Mouse (Mus musculus) ovary, adult 10 weeks (tissue): Measurements from ENCODE around the gene Zan. TPM values are rescaled to one million over a fixed set of nuclear protein-coding genes. Genes with fewer than 3 reads are reported as not detected.

Experiments
- polyA plus RNA-seq: library from polyadenylated mRNA; stranded (reverse); fragments of 350-450 nt; fragmentation: Illumina TruSeq; extraction: RNeasy Lipid Tissue Mini Kit (QIAGEN cat#74804); gene quantifications from one replicate; pipeline ENCODE4 v1.2.3, GENCODE M21; 2014

The Zan gene
- polyA plus RNA-seq, result not detected

DNA sequence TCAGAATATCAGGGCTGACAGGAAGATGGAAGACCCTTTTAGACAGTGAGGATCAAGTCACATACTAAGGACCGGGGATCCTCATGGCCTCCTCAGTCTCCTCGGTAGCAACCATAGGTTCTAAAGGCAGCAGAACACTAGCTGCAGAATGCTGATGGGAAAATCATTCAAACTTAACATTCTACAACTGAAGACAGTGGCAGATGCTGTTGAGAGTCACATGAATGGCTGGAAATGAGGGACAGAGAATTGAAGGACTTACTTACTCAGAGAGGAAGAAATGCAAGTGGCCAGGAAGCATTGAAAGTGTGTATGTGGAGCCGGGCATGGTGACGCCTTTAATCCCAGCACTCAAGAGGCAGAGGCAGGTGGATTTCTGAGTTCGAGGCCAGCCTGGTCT, at the start of gene Zan:
Gene Zan (minus strand): TSS at position 101 of the 400 bp plus-strand sequence.

DNA sequence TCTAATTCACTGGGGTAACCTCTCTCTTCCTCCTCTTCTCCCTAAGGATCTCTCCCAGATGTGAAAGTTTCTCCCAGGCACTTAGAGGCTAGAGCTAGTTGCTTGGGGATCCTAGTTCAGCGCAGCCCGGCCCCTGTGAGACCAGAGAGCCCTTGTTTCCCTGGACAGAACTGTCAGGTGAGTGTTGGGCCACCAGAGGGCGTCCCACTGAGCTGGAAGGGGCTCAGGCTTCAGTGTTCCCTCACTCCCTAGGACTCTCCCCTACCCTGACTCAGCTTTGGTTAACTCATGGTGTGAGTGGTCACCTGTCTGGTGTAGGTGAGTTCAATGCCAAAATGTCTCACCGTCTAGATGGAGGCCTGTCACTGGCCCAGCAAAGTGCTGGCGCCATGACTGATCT, 41.6 kb upstream of the Zan start, which contains the start of gene Gigyf1:
Gene Gigyf1 (plus strand): TSS at position 113 of the 400 bp plus-strand sequence.

DNA sequence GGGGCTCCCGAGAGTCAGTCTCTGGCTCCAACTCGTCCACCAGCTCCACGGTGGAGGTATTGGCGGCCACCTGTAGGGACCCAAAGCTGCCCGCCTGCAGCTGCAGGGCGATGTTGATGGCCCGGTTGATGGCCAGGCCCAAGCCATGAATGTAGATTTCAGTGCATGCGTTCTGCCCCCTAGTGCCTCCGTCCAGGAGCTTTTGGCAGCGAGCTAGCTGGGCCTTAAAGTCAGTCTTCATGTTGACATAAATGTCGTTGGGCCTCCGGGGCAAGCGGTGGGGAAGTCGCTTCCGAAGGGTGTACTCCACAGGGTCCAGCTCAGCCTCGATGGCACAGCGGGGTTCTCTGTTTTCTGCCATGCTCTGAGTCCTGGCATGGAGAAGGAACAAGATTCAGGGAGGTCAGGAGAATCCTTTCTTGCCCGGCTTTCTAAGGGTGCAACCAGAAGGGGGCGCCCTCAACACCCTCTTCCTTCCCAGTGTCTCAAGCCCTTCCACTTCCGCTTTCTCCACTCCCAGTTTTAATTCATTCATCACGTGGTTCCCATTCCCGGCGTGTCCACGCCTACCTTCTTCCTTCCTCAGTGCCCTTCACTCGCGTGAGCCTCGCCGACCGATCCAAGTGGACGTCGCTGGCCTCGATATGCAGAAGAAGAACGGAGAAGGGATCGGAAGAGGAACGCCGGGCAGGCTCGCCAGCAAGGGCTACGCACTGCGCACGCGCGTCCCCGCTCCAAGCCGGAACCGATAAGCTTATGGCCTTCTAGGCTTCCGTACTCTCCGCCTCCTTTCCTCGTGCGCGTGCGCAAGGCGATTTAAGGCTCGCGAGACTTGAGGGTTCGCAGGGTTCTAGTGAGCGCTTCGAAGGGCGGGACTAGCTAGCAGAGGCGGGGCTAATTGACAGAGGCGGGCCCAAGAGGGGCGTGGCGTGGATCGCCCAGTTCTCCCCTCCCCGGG, 25.1 kb upstream of the Zan start, which contains the start of gene Pop7:
Gene Pop7 (minus strand): TSS at position 810 of the 958 bp plus-strand sequence.

DNA sequence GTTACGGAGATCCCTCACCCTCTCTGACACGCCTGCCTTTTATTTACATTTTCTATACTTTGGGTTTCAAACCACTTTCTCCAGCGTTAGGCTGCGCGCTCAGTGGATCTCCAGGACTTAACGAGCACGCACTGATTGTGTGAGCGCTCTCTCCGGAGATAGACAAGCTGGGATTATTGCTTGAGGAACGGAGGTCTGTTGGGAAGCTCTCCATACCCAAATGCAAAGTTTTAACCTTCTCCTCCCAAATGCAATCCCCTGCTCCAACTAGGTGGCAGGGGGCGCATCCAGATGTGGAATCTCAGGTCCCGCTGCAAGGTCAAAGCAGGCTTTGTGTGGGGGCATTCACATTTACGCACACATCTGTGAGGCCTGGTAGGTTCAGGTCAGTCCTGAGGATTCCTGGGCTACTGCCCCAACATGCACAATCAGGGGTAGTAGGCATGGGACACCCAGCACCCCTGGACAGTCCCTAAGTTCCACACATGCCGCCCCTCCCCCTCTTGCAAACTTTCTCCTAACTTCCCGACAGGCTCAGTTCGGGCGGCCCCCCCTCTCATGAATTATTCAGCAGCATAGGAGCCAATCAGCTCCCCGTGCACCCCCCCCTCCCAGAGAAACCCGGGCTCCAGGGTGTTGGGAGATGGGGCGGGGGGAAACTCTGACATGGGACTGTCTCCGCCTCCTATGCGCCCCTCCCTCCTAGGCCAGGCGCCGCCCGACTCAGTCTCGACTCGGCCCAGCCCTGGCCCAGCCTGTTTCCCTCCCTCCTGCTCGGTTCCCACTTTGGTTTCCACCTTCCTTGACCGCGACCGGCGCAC, 127.3 kb downstream of the Zan start, which contains the start of gene Ephb4:
Gene Ephb4 (plus strand): TSS at position 726 of the 821 bp plus-strand sequence.

DNA sequence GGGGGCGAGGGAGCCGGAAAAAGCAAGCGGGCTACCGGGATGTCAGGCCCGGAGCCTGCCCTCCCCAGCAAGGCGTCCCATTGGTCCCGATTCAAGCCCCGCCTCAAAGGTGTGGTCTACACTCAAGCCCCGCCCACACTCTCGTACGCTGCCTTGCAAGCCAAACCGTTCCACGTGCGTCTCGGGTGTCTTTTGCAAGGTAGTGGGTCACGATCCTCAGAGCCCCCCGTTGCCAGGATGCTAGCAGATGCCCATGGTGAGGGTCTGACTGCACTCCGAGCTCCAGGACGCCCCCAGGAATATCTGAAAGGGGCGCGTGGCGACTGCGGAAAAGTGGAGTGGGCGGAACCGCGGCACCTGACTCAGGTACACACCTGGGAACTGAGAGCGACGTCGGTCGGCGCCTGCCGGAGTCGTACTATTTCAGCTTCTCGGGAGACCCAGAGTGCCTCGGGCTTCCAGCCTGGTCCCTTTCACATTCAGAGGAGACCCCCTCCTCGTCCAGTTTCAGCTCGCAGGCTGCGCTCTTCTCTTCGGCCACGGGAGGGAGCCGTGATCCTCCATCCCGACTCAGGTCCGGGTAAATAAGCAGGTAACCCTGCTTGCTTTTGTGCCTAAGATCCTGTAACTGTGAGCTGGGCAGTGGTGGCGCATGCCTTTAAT, 143.2 kb downstream of the Zan start, which contains the start of gene Slc12a9:
Gene Slc12a9 (minus strand): TSS at position 86 of the 663 bp plus-strand sequence.

Other genes with a start within 250 kb of the Zan start
- not detected for gene Ache, start 189.5 kb downstream of the Zan start, polyA plus RNA-seq
- 2.2 TPM for gene Ufsp1, start 182.4 kb downstream of the Zan start, polyA plus RNA-seq
- 26.4 TPM for gene Srrt, start 169.4 kb downstream of the Zan start, polyA plus RNA-seq
- 0.20 TPM for gene Trip6, start 162.7 kb downstream of the Zan start, polyA plus RNA-seq
- not detected for gene Slc12a9, start 143.5 kb downstream of the Zan start, polyA plus RNA-seq
- gene Ephb4, start 127.0 kb downstream of the Zan start, polyA plus RNA-seq, result 9.1 TPM
- gene Pop7, start 25.5 kb upstream of the Zan start, polyA plus RNA-seq, result not detected
- gene Gigyf1, start 41.5 kb upstream of the Zan start, polyA plus RNA-seq, result 2.0 TPM
- gene Epo, start 56.2 kb upstream of the Zan start, polyA plus RNA-seq, result not detected
- 0.46 TPM for gene Gnb2, start 56.4 kb upstream of the Zan start, polyA plus RNA-seq
- gene Actl6b, start 76.5 kb upstream of the Zan start, polyA plus RNA-seq, result not detected
- not detected for gene Tfr2, start 92.8 kb upstream of the Zan start, polyA plus RNA-seq
- gene Mospd3, start 124.0 kb upstream of the Zan start, polyA plus RNA-seq, result not detected
- gene Pcolce, start 136.7 kb upstream of the Zan start, polyA plus RNA-seq, result 12.5 TPM
- gene Fbxo24, start 151.9 kb upstream of the Zan start, polyA plus RNA-seq, result not detected
- gene Lrch4, start 152.1 kb upstream of the Zan start, polyA plus RNA-seq, result 0.37 TPM
- not detected for gene Gm20605, start 152.1 kb upstream of the Zan start, polyA plus RNA-seq
- not detected for gene Sap25, start 164.3 kb upstream of the Zan start, polyA plus RNA-seq
- gene Irs3, start 168.7 kb upstream of the Zan start, polyA plus RNA-seq, result not detected
- 7.5 TPM for gene Agfg2, start 207.7 kb upstream of the Zan start, polyA plus RNA-seq